Mouse (Mus musculus) stomach, postnatal 0 days (tissue): Measurements from ENCODE around the gene Acad10.

Experiments
- CTCF ChIP-seq: IDR thresholded peaks from 2 replicates; pipeline ENCODE4 v1.5.1; 2016; ENCODE audit warnings: antibody characterized with exemption, low read depth, mild to moderate bottlenecking, moderate library complexity
- EP300 ChIP-seq: optimal IDR thresholded peaks from 2 replicates; pipeline ENCODE3; 2016; ENCODE audit warnings: antibody characterized with exemption

- no peak for TF ChIP-seq CTCF
- no peak for TF ChIP-seq EP300
Measured at GRCm38 (mm10) chr5:121618592-121619513, 41.5 kb downstream of the Acad10 start, which contains the start of gene Acad12.
